Mouse (Mus musculus): ENCODE measurements around the gene Ahdc1. TPM values are rescaled to one million over a fixed set of nuclear protein-coding genes. Genes with fewer than 3 reads are reported as not detected.

Ahdc1 gene
- polyA plus RNA-seq, 1 experiment from 2014 or later: 14.6 TPM

DNA sequence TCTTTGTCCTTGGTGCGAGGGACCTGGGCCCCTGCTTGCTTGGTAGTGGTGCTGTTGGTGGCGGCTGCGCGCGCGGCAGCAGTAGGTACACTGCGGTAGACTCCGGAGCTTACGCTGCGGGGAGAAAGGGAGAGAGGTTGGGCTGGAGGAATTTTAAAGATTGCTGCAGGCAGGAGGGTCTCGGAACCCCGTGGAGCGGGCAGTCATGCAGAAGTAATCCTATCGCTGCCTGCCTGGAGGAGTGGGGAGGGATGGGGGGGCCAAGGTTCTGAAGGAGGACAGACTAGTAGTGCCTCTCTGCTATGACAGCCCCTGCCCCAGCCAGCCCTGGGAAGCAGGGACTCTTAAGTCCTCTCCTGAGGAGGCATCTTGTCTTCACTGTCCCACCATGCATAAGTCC is 11.2 kb downstream of the Ahdc1 start:
- 11% methylated on average over 14 of the region's 14 CpGs for WGBS
- H3K4me2 ChIP-seq (replicated peaks): peak overlapping the region; percentile 39
- peak overlapping the region; percentile 36; the same call in 1 of the 2 replicates for H3K9ac ChIP-seq
- H3K9me3 ChIP-seq: no peaks in the 10 kb centered on the region
- no peaks in the 10 kb centered on the region for H3K27me3 ChIP-seq
- H3K27ac ChIP-seq: peak overlapping the region; percentile 85
- peaks cover 99% of the 10 kb centered on the region for H3K4me1 ChIP-seq
- ATAC-seq (ENCODE audit: insufficient number of reproducible peaks, insufficient read depth, low FRiP score, low TSS enrichment): no peak
- 0 out of 2 replicates have a peak overlapping the region, but pooled peaks have one; percentile 8 for H3K4me3 ChIP-seq
- H3K36me3 ChIP-seq: 0 out of 2 replicates have a peak, but pooled peaks cover 11% of the 10 kb centered on the region

DNA sequence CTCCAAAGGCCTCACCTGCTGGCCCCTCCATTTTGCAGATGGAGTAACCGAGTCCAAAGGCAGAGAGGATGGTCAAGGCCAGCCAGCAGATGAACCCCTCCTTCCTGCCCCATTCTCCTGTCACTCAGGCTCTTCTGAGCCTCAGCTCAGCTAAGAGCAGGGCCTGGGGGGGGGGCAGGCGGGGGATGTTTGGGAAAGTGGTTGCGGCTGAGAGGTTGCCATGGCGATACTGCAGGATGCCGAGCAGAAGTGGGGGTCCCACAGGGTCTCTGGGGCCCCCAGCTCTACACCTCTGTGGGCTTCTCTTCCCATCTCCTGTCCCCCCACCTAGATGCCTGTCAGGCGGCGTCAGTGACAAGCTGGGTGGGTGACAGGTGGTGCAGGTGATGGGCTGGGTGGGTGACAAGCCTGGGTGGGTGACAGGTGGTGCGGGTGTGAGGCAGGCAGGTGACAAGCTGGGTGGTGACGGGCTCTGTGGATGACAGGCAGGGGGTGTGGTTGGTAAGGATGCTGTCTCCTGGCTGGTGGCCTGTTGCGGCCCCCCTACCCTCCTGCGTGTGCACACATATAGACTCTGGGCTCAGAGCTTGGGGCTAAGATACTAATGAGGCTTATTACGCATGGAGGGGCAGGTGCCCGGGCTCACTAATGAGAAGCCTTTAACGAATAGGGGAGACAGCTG is 12.0 kb downstream of the Ahdc1 start:
- peak overlapping the region; percentile 85; the same call in 1 of the 2 replicates for H3K27ac ChIP-seq
- H3K9ac ChIP-seq: no peak overlapping the region
- H3K9me3 ChIP-seq: no peaks in the 10 kb centered on the region
- no peak for ATAC-seq (ENCODE audit: insufficient number of reproducible peaks, insufficient read depth, low FRiP score, low TSS enrichment)
- peaks cover 14% of the 10 kb centered on the region; the same call in 1 of the 2 replicates for H3K36me3 ChIP-seq
- peaks cover 94% of the 10 kb centered on the region for H3K4me1 ChIP-seq
- H3K27me3 ChIP-seq: no peaks in the 10 kb centered on the region
- H3K4me3 ChIP-seq: no peak overlapping the region
- 73% methylated on average over 14 of the region's 14 CpGs for WGBS
- no peak overlapping the region for H3K4me2 ChIP-seq (replicated peaks)

DNA sequence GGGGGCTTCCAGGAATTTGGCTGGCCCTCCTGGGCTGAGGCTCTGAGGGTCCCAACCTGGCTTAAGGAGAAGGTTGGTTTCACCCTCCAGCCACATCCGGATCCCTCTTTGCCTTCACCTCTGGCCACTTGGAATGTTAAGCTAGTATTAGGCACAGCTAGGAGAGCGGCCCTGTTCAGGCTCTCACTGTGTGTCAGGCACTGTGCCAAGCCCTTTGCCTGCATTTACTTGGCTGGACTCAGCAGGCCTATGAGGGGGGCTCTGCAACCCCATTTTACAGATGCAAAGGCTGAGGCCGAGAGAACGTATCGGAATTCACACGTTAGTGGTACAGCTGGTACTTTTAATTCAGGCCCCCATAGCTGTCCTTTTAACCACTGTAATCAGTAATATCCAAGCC is 12.6 kb downstream of the Ahdc1 start:
- WGBS: 86% methylated on average over 6 of the region's 6 CpGs
- peak overlapping the region; percentile 82 for H3K27ac ChIP-seq
- no peak for ATAC-seq (ENCODE audit: insufficient number of reproducible peaks, insufficient read depth, low FRiP score, low TSS enrichment)

DNA sequence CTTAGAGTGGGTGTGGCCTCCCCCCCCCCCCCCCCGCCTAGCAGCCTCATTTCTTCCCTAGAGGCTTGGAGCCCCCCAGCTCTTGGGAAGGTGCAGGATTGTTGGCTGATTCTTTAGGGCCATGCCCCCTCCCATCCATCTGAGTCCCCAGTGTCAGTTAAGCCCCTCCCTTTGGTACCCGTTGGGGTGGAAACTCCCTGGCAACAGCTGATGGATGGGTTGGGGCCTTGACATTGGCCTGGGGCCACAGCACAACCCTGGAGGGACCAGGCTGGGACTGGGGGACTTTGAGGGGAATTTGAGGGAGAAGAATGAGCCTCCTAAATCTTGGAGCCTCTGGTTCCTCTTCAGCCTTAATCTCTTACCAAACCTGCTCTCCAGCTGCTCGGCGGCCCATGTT is 13.3 kb downstream of the Ahdc1 start:
- H3K27ac ChIP-seq: peak overlapping the region; percentile 82
- peaks cover 16% of the 10 kb centered on the region; the same call in 1 of the 2 replicates for H3K36me3 ChIP-seq

More for the DNA sequence above, 12.6 kb downstream of the Ahdc1 start:
- Histone ChIP-seq H3K9me3 (no peaks in the 10 kb centered on the region), H3K4me3 (no peak overlapping the region), H3K4me2 (replicated peaks) (no peak overlapping the region), H3K4me1 (peaks cover 94% of the 10 kb centered on the region), H3K9ac (no peak overlapping the region), H3K27me3 (no peaks in the 10 kb centered on the region), H3K36me3 (peaks cover 17% of the 10 kb centered on the region; the same call in 1 of the 2 replicates)

DNA sequence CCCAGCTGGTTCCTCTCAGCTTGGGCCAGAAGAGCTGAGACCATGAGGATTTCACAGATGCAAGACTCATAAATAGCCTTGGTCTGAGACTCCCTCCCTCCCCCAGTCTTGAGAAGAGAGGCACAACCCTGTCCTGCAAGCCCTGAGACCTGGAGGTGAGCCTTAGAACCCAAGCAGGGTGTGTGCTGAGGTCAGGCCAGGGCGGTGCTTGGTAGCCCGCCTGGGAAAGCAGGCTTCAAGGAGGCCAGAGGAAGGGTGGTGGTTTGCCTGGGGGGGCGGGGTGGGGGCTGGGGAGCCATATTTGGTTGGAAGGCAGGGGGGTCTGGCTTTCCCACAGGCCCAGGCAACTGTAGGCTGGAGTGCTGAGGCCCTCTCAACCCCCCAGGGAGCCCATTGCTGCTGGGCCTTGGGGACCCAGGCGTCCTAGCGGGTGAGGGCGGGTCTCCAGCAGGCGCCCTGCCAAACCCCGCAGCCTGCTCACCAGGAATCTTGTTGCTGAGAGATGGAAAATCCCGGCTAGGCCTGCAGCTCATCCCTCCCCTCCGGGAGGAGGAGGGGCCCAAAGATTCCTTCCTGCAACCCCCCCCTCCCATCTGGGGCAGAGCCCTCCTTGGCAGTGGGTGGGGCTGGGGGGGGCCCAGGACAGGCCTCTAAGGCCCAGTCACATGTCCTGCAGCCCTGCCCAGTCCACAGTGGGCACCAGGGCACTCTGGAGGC is 14.1 kb downstream of the Ahdc1 start:
- Histone ChIP-seq H3K36me3 (peaks cover 12% of the 10 kb centered on the region; the same call in 1 of the 2 replicates), H3K4me2 (replicated peaks) (peak overlapping the region; percentile 25; the same call in 1 of the 2 replicates), H3K27me3 (no peaks in the 10 kb centered on the region), H3K4me3 (no peak overlapping the region), H3K9me3 (no peaks in the 10 kb centered on the region), H3K4me1 (peaks cover 85% of the 10 kb centered on the region), H3K27ac (peak overlapping the region; percentile 82), H3K9ac (no peak overlapping the region)
- WGBS: 39% methylated on average over 10 of the region's 10 CpGs
- ATAC-seq (ENCODE audit: insufficient number of reproducible peaks, insufficient read depth, low FRiP score, low TSS enrichment): no peak

More for the DNA sequence above, 13.3 kb downstream of the Ahdc1 start:
- Histone ChIP-seq H3K4me3 (no peak overlapping the region), H3K27me3 (no peaks in the 10 kb centered on the region), H3K9me3 (no peaks in the 10 kb centered on the region), H3K4me1 (peaks cover 89% of the 10 kb centered on the region), H3K4me2 (replicated peaks) (peak overlapping the region; percentile 0; the same call in 1 of the 2 replicates), H3K9ac (no peak overlapping the region)
- ATAC-seq (ENCODE audit: insufficient number of reproducible peaks, insufficient read depth, low FRiP score, low TSS enrichment): no peak
- WGBS: 47% methylated on average over 3 of the region's 4 CpGs

DNA sequence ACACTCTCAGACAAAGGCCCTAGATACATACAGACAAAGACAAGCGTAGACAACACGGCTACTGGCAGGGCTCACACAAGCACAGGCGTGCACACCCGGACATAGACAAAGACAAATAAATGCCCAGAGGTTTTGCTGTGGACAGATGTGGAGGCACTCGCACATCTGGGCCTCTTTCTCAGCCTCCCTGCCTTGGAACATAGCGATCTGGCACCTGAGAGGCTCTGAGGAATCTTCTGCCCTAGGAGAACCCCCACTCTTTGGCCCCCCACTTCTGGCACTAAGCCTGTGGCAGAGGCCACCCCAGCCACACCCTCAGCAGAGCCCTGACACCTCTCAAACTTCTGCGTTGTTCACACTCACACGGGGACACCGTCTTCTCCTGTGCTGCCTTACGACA is 15.2 kb downstream of the Ahdc1 start:
- Histone ChIP-seq H3K9ac (0 out of 2 replicates have a peak overlapping the region, but pooled peaks have one; percentile 9), H3K4me2 (replicated peaks) (no peak overlapping the region), H3K27me3 (no peaks in the 10 kb centered on the region), H3K27ac (peak overlapping the region; percentile 82), H3K36me3 (peaks cover 12% of the 10 kb centered on the region; the same call in 1 of the 2 replicates), H3K4me1 (peaks cover 73% of the 10 kb centered on the region), H3K4me3 (no peak overlapping the region), H3K9me3 (no peaks in the 10 kb centered on the region)
- 73% methylated on average over 10 of the region's 10 CpGs for WGBS
- no peak for ATAC-seq (ENCODE audit: insufficient number of reproducible peaks, insufficient read depth, low FRiP score, low TSS enrichment)

DNA sequence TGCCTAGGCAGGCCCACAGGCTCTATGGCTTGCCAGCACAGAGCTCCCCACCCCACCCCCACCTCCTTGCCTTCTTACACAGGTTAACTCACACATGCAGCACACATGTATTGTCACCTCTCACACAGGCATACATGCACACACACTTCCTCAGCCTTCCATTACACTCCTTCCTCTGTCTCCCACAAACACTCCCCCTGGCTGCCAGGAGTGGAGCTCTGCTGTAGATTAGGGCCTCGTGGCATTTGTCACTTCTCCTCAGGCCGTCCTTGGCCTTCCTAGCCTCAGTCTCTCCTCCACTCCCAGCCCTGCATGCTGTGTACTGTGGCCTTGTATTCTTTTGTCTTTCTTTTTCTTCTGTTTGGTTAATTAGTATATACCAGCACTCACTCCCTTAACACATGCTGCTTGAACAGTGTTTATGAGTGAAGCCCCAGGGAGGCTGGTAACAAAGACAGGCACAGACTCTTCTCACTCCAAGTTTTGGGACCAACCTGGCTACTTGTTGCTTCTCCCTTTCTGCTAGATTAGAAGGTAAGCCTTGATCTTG is 15.8 kb downstream of the Ahdc1 start:
- Histone ChIP-seq H3K27me3 (no peaks in the 10 kb centered on the region), H3K9ac (no peak overlapping the region), H3K4me3 (no peak overlapping the region), H3K9me3 (no peaks in the 10 kb centered on the region), H3K4me1 (peaks cover 67% of the 10 kb centered on the region), H3K4me2 (replicated peaks) (no peak overlapping the region), H3K27ac (peak overlapping the region; percentile 82), H3K36me3 (peaks cover 12% of the 10 kb centered on the region; the same call in 1 of the 2 replicates)
- no peak for ATAC-seq (ENCODE audit: insufficient number of reproducible peaks, insufficient read depth, low FRiP score, low TSS enrichment)
- 40% methylated on average over 2 of the region's 2 CpGs for whole genome bisulfite sequencing

DNA sequence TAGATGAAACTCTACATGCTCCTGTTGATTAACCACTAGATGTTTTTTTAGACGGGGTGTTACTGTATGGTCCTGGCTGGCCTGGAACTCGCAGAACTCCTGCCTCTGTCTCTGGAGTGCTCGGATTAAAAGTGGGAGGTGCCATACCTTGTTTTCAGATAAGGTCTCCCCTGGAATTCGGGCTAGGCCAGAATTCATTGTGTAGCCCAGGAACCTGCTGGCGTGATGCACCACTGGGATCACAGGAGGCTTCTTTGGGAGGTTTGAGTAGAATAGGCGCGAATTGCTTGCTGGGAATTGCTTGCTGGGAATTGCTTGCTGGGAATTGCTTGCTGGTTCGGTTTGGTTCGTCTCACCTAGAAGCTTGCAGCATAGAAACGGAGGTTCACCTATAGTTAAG is 16.7 kb downstream of the Ahdc1 start:
- WGBS: 70% methylated on average over 10 of the region's 10 CpGs
- Histone ChIP-seq H3K4me2 (replicated peaks) (no peak overlapping the region), H3K9ac (no peak overlapping the region), H3K27ac (no peak overlapping the region), H3K9me3 (no peaks in the 10 kb centered on the region), H3K4me1 (peaks cover 59% of the 10 kb centered on the region), H3K27me3 (no peaks in the 10 kb centered on the region), H3K36me3 (peaks cover 12% of the 10 kb centered on the region; the same call in 1 of the 2 replicates), H3K4me3 (no peak overlapping the region)
- no peak for ATAC-seq (ENCODE audit: insufficient number of reproducible peaks, insufficient read depth, low FRiP score, low TSS enrichment)

DNA sequence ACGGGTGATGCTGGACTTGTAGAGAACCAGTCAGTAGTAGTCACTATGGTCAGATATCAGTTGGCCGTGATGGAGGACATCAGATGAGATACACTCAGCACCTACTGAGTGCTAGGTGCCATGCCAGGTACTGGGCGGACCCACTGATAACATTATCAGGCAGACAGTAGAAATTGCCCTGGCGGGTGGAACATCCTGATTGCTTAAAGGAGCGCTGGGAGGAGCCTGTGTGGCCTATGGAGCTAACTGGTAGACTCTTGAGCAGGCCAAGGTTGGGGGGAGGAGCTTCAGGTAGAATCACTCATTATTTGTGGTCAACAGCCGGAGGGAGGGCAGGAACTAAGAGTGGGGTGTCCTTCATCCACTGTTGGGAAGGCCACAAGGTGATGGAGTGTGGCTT is 17.1 kb downstream of the Ahdc1 start:
- Histone ChIP-seq H3K4me1 (peaks cover 54% of the 10 kb centered on the region), H3K36me3 (peaks cover 12% of the 10 kb centered on the region; the same call in 1 of the 2 replicates), H3K9me3 (no peaks in the 10 kb centered on the region)

DNA sequence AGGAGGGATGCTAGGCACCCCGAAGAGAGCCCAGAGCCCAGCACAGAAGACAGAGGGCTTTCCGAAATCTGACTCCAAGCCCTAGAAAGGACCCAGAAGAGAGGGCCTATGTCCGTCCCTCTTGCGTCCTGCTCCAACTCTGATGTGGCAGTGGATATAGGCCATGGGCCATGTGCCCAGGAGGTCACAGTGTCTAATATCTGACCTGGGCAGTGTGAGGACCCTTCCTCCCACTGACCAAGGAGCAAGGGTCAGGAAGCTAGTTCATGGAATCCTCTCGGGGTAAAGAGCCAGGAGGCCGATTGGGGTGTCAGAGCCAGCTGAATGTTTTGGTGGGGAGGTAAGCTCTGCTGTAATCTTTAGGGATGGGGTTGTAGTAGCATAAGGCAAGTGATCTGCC is 17.8 kb downstream of the Ahdc1 start:
- WGBS: 75% methylated on average over 6 of the region's 6 CpGs

More for the DNA sequence above, 17.1 kb downstream of the Ahdc1 start:
- Histone ChIP-seq H3K27me3 (no peaks in the 10 kb centered on the region), H3K4me3 (no peak overlapping the region), H3K9ac (no peak overlapping the region), H3K4me2 (replicated peaks) (no peak overlapping the region), H3K27ac (no peak overlapping the region)
- WGBS: 86% methylated on average over 6 of the region's 6 CpGs
- no peak for ATAC-seq (ENCODE audit: insufficient number of reproducible peaks, insufficient read depth, low FRiP score, low TSS enrichment)

DNA sequence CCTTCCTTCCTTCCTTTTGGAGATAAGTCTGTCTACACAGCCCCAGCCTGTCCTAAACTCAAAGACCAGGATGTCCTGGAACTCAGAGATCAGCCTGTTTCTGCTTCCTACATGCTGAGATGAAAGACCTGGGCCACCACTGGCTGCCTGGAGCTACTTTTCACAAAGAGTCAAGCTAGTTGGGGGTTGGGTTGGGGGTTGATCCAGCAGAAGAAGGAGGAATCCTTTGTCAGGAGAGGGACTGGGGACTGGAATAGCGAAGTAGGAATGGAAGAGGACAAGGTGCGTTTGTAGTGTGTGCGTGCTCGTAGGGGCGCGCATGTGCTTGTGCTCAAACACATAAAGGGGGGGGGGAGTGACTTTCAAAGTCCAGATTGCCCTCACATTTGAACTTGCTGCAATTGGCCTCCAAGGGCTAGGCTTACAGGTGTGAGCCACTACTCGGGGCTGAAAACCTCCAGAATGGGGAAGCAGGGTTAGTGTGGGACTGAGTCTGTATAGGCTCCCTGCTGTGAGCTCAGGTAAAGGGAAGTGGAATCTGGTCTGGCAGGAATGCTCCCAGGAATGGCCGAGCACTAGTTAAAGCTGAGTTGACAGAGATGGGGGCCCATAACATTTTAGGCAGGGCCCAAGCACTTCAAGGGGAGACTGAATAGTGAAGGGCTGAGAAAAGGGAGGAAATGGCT is 21.5 kb downstream of the Ahdc1 start:
- no peak overlapping the region for H3K27ac ChIP-seq
- peaks cover 19% of the 10 kb centered on the region for H3K4me1 ChIP-seq

More for the DNA sequence above, 17.8 kb downstream of the Ahdc1 start:
- no peaks in the 10 kb centered on the region for H3K27me3 ChIP-seq
- no peak for ATAC-seq (ENCODE audit: insufficient number of reproducible peaks, insufficient read depth, low FRiP score, low TSS enrichment)
- no peak overlapping the region for H3K4me2 ChIP-seq (replicated peaks)
- no peak overlapping the region for H3K27ac ChIP-seq
- H3K9me3 ChIP-seq: no peaks in the 10 kb centered on the region
- peaks cover 12% of the 10 kb centered on the region; the same call in 1 of the 2 replicates for H3K36me3 ChIP-seq
- H3K4me1 ChIP-seq: peaks cover 48% of the 10 kb centered on the region
- H3K4me3 ChIP-seq: no peak overlapping the region
- no peak overlapping the region for H3K9ac ChIP-seq

More for the DNA sequence above, 21.5 kb downstream of the Ahdc1 start:
- Histone ChIP-seq H3K36me3 (peaks cover 4% of the 10 kb centered on the region; the same call in 1 of the 2 replicates), H3K4me2 (replicated peaks) (no peak overlapping the region), H3K27me3 (0 out of 2 replicates have a peak, but pooled peaks cover 4% of the 10 kb centered on the region), H3K9me3 (no peaks in the 10 kb centered on the region), H3K9ac (no peak overlapping the region), H3K4me3 (no peak overlapping the region)
- 91% methylated on average over 8 of the region's 8 CpGs for WGBS
- no peak for ATAC-seq (ENCODE audit: insufficient number of reproducible peaks, insufficient read depth, low FRiP score, low TSS enrichment)

Data from embryonic facial prominence, embryonic 12.5 days (tissue).